Mouse (Mus musculus): ENCODE results near the gene Ankrd33b.

DNA sequence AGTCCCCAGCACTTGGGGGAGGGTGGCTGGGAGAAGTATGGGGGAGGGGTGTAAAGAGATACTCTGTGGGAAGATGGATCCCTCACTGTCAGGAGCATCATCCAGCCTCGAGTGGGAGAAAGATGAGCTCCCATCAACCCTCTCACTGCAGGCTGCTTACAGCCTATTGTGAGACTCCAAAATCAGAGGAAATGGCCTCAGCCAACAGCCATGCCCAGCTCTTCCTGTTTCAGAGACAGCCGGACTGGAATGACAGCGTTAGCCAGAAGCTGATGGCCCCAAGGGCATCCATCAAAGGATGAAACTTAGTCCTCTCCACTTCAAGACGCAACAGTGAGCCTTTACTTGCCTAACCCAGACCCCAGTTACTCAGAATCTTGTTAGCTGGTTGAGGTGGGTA, 47.7 kb upstream of the Ankrd33b start:
- TF ChIP-seq CTCF (IDR thresholded peaks at IDR 0.05; ENCODE audit: low read depth, low read length) = no peak
- TF ChIP-seq GATA1 (IDR thresholded peaks at IDR 0.05; ENCODE audit: borderline replicate concordance, low read length) = no peak
